Mouse (Mus musculus) limb, embryonic 13.5 days (tissue): Measurements from ENCODE around the gene Mrps6. TPM values are rescaled to one million over a fixed set of nuclear protein-coding genes. Genes with fewer than 3 reads are reported as not detected.

Source experiments
- ATAC-seq: fragments of 200-750 bp; cut with Nextera tagmentation; 2 replicates; pipeline ENCODE4 v1.8.0; 2017; ENCODE audit warnings: low read depth, moderate number of reproducible peaks, moderate TSS enrichment; ENCODE audit not compliant: low FRiP score
- H3K27ac ChIP-seq: fragments of 300-500 bp; sonication (generic); 2 replicates; pipeline ENCODE4 v1.5.1; 2015; ENCODE audit warnings: inconsistent platforms, mild to moderate bottlenecking, moderate library complexity
- H3K27me3 ChIP-seq: fragments of 300-500 bp; sonication (generic); 2 replicates; pipeline ENCODE4 v1.6.1; 2015; ENCODE audit warnings: mild to moderate bottlenecking, inconsistent platforms
- H3K36me3 ChIP-seq: fragments of 300-500 bp; sonication (generic); 2 replicates; pipeline ENCODE4 v1.6.1; 2015; ENCODE audit warnings: inconsistent platforms, mild to moderate bottlenecking, moderate library complexity
- H3K4me1 ChIP-seq: fragments of 300-500 bp; sonication (generic); 2 replicates; pipeline ENCODE4 v1.6.1; 2015; ENCODE audit warnings: inconsistent platforms
- H3K4me2 ChIP-seq: fragments of 300-500 bp; sonication (generic); replicated peaks from 2 replicates; pipeline ENCODE4 v1.6.1; 2015; ENCODE audit warnings: inconsistent platforms, mild to moderate bottlenecking, moderate library complexity
- H3K4me3 ChIP-seq: fragments of 300-500 bp; sonication (generic); 2 replicates; pipeline ENCODE4 v1.5.1; 2015; ENCODE audit warnings: moderate library complexity, mild to moderate bottlenecking, inconsistent platforms
- H3K9ac ChIP-seq: fragments of 300-500 bp; sonication (generic); 2 replicates; pipeline ENCODE4 v1.6.1; 2015; ENCODE audit warnings: mild to moderate bottlenecking, inconsistent platforms
- H3K9me3 ChIP-seq: fragments of 300-500 bp; sonication (generic); 2 replicates; pipeline ENCODE4 v1.6.1; 2016; ENCODE audit warnings: inconsistent platforms
- WGBS: fragments of 180-500 bp; shearing (Covaris S2); methylation state at CpG from one replicate; pipeline ENCODE4 v1.1.7; 2015; 5-methylcytosine and 5-hydroxymethylcytosine counted together
- polyA plus RNA-seq: library from polyadenylated mRNA; unstranded; fragments of >200 nt; fragmentation: Nextera tagmentation; extraction: Ambion mirVana; gene quantifications from 2 replicates; pipeline ENCODE4 v1.2.1, GENCODE M21; 2015

Gene Mrps6
- polyA plus RNA-seq, 1 experiment from 2014 or later: 96.5 TPM

DNA sequence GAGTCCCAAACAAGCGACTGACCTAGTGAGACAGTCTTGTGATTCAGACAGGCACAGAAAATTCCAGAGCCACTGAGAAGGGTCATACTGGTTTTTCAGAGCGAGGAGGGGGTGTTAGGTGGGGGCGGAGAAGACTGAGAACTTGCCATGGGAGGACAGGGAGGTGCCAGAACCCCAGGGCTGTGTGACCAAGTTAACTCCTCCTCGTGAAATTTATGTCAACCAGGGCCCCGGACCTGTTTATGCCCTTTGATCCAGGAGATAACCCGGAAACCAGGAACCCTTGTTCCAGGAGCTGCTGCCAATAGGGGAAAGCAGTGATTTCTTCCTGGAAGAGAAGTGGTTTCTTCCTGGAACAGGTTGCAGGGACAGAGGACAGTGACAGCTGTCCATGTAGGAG lies 101.0 kb downstream of the Mrps6 start:
- Histone ChIP-seq H3K4me3 (peak overlapping the region; percentile 47), H3K9ac (peak overlapping the region; percentile 64), H3K36me3 (no peaks in the 10 kb centered on the region), H3K27ac (peak overlapping the region; percentile 70), H3K4me1 (peaks cover 27% of the 10 kb centered on the region), H3K9me3 (no peaks in the 10 kb centered on the region), H3K4me2 (peak overlapping the region; percentile 82), H3K27me3 (no peaks in the 10 kb centered on the region)
- ATAC-seq: no peak
- WGBS: 19% methylated on average over 6 of the region's 6 CpGs

Other genes starting within 250 kb of the Mrps6 start
- 0.18 and 0.57 TPM in 2 replicates for gene Gm49711, start within 50 bp of the Mrps6 start, polyA plus RNA-seq
- 7.5 and 9.0 TPM in 2 replicates for gene Slc5a3, start 52 bp downstream of the Mrps6 start, polyA plus RNA-seq
- gene Kcne2, start 234.1 kb downstream of the Mrps6 start, polyA plus RNA-seq: 0.09 and 0.14 TPM in 2 replicates
- gene Smim11, start 243.0 kb downstream of the Mrps6 start, polyA plus RNA-seq: 144 and 145 TPM in 2 replicates